Mouse (Mus musculus): ENCODE data around the gene Tmem218. TPM values are rescaled to one million over a fixed set of nuclear protein-coding genes. Genes with fewer than 3 reads are reported as not detected.

Tmem218 gene
- 11.0 and 13.9 TPM in 2 replicates for polyA plus RNA-seq (2014; fragmentation: Nextera tagmentation; extraction: Ambion mirVana)

GRCm38 (mm10) chr9:37207929-37208411 lies at the start of gene Tmem218:
Gene Tmem218 (plus strand): TSS chr9:37208223.
- Histone ChIP-seq H3K4me1 (ENCODE audit: control insufficient read depth, insufficient read depth, low read length) (peaks cover 9% of the 10 kb centered on the region; the same call in 1 of the 2 replicates), H3K4me3 (ENCODE audit: low read depth, low read length) (peak within 1 kb of the TSS; percentile 63), H3K36me3 (ENCODE audit: control insufficient read depth, insufficient read depth, low read length) (no peaks in the 10 kb centered on the region), H3K9me3 (replicated peaks; ENCODE audit: control insufficient read depth, low read length) (no peaks in the 10 kb centered on the region), H3K4me2 (ENCODE audit: low read length) (peak within 1 kb of the TSS; percentile 73), H3K27ac (ENCODE audit: low read depth, low read length) (peak within 1 kb of the TSS; percentile 70), H3K9ac (ENCODE audit: low read length) (peak within 1 kb of the TSS; percentile 75), H3K27me3 (replicated peaks; ENCODE audit: control insufficient read depth, insufficient read depth, low read length) (no peaks in the 10 kb centered on the region)
- under 1% methylated on average over 21 of the region's 21 CpGs for whole genome bisulfite sequencing
- ATAC-seq (peak; percentile 100), DNase-seq (ENCODE audit: low spot score) (peak; percentile 100)

- Histone ChIP-seq H3K36me3 (ENCODE audit: control insufficient read depth, insufficient read depth, low read length) (no peaks in the 10 kb centered on the region), H3K27me3 (replicated peaks; ENCODE audit: control insufficient read depth, insufficient read depth, low read length) (no peaks in the 10 kb centered on the region), H3K4me2 (ENCODE audit: low read length) (no peak overlapping the region), H3K27ac (ENCODE audit: low read depth, low read length) (no peak overlapping the region), H3K9me3 (replicated peaks; ENCODE audit: control insufficient read depth, low read length) (no peaks in the 10 kb centered on the region), H3K9ac (ENCODE audit: low read length) (no peak overlapping the region), H3K4me1 (ENCODE audit: control insufficient read depth, insufficient read depth, low read length) (no peaks in the 10 kb centered on the region), H3K4me3 (ENCODE audit: low read depth, low read length) (no peak overlapping the region)
- no peak for ATAC-seq
- no peak for DNase-seq (ENCODE audit: low spot score)
- 88% methylated on average over 2 of the region's 2 CpGs for WGBS
Observed at GRCm38 (mm10) chr9:37160686-37161085, 47.3 kb upstream of the Tmem218 start.

GRCm38 (mm10) chr9:37166899-37167298 lies 41.1 kb upstream of the Tmem218 start:
- H3K4me3 ChIP-seq (ENCODE audit: low read depth, low read length) = no peak overlapping the region
- H3K4me1 ChIP-seq (ENCODE audit: control insufficient read depth, insufficient read depth, low read length) = no peaks in the 10 kb centered on the region
- H3K36me3 ChIP-seq (ENCODE audit: control insufficient read depth, insufficient read depth, low read length) = no peaks in the 10 kb centered on the region
- no peak for DNase-seq (ENCODE audit: low spot score)
- no peaks in the 10 kb centered on the region for H3K9me3 ChIP-seq (replicated peaks; ENCODE audit: control insufficient read depth, low read length)
- WGBS = 64% methylated on average over 2 of the region's 2 CpGs
- ATAC-seq = no peak
- no peak overlapping the region for H3K27ac ChIP-seq (ENCODE audit: low read depth, low read length)
- no peaks in the 10 kb centered on the region for H3K27me3 ChIP-seq (replicated peaks; ENCODE audit: control insufficient read depth, insufficient read depth, low read length)
- no peak overlapping the region for H3K9ac ChIP-seq (ENCODE audit: low read length)
- no peak overlapping the region for H3K4me2 ChIP-seq (ENCODE audit: low read length)

- no peaks in the 10 kb centered on the region for H3K36me3 ChIP-seq (ENCODE audit: control insufficient read depth, insufficient read depth, low read length)
- H3K9me3 ChIP-seq (replicated peaks; ENCODE audit: control insufficient read depth, low read length) = no peaks in the 10 kb centered on the region
- no peak overlapping the region for H3K9ac ChIP-seq (ENCODE audit: low read length)
- no peak overlapping the region for H3K27ac ChIP-seq (ENCODE audit: low read depth, low read length)
- H3K4me1 ChIP-seq (ENCODE audit: control insufficient read depth, insufficient read depth, low read length) = peaks cover 15% of the 10 kb centered on the region
- H3K4me2 ChIP-seq (ENCODE audit: low read length) = no peak overlapping the region
- no peak overlapping the region for H3K4me3 ChIP-seq (ENCODE audit: low read depth, low read length)
- H3K27me3 ChIP-seq (replicated peaks; ENCODE audit: control insufficient read depth, insufficient read depth, low read length) = no peaks in the 10 kb centered on the region
- WGBS = 63% methylated on average over 5 of the region's 5 CpGs
- ATAC-seq = no peak
- DNase-seq (ENCODE audit: low spot score) = no peak
Observed at GRCm38 (mm10) chr9:37173376-37173775, 34.6 kb upstream of the Tmem218 start.

- ATAC-seq (peak; percentile 14; the same call in 1 of the 2 replicates), DNase-seq (ENCODE audit: low spot score) (peak; percentile 65)
- Histone ChIP-seq H3K4me3 (ENCODE audit: low read depth, low read length) (no peak overlapping the region), H3K9ac (ENCODE audit: low read length) (no peak overlapping the region), H3K9me3 (replicated peaks; ENCODE audit: control insufficient read depth, low read length) (no peaks in the 10 kb centered on the region), H3K36me3 (ENCODE audit: control insufficient read depth, insufficient read depth, low read length) (no peaks in the 10 kb centered on the region), H3K27ac (ENCODE audit: low read depth, low read length) (no peak overlapping the region), H3K4me1 (ENCODE audit: control insufficient read depth, insufficient read depth, low read length) (peaks cover 26% of the 10 kb centered on the region), H3K4me2 (ENCODE audit: low read length) (no peak overlapping the region), H3K27me3 (replicated peaks; ENCODE audit: control insufficient read depth, insufficient read depth, low read length) (no peaks in the 10 kb centered on the region)
- 53% methylated on average over 3 of the region's 3 CpGs for WGBS
Observed at GRCm38 (mm10) chr9:37176002-37176401, 32.0 kb upstream of the Tmem218 start.

- no peaks in the 10 kb centered on the region for H3K9me3 ChIP-seq (replicated peaks; ENCODE audit: control insufficient read depth, low read length)
- WGBS = 1% methylated on average over 5 of the region's 5 CpGs
- H3K36me3 ChIP-seq (ENCODE audit: control insufficient read depth, insufficient read depth, low read length) = no peaks in the 10 kb centered on the region
- DNase-seq (ENCODE audit: low spot score) (peak; percentile 90), ATAC-seq (peak; percentile 83)
- peaks cover 33% of the 10 kb centered on the region for H3K4me1 ChIP-seq (ENCODE audit: control insufficient read depth, insufficient read depth, low read length)
- H3K27me3 ChIP-seq (replicated peaks; ENCODE audit: control insufficient read depth, insufficient read depth, low read length) = no peaks in the 10 kb centered on the region
- no peak overlapping the region for H3K4me3 ChIP-seq (ENCODE audit: low read depth, low read length)
- H3K9ac ChIP-seq (ENCODE audit: low read length) = no peak overlapping the region
- peak overlapping the region; percentile 20 for H3K4me2 ChIP-seq (ENCODE audit: low read length)
- H3K27ac ChIP-seq (ENCODE audit: low read depth, low read length) = peak overlapping the region; percentile 10; the same call in 1 of the 2 replicates
Observed at GRCm38 (mm10) chr9:37177107-37177506, 30.9 kb upstream of the Tmem218 start.

- Histone ChIP-seq H3K36me3 (ENCODE audit: control insufficient read depth, insufficient read depth, low read length) (no peaks in the 10 kb centered on the region), H3K9ac (ENCODE audit: low read length) (no peak overlapping the region), H3K27ac (ENCODE audit: low read depth, low read length) (peak overlapping the region; percentile 10), H3K27me3 (replicated peaks; ENCODE audit: control insufficient read depth, insufficient read depth, low read length) (no peaks in the 10 kb centered on the region), H3K9me3 (replicated peaks; ENCODE audit: control insufficient read depth, low read length) (no peaks in the 10 kb centered on the region), H3K4me2 (ENCODE audit: low read length) (peak overlapping the region; percentile 20), H3K4me1 (ENCODE audit: control insufficient read depth, insufficient read depth, low read length) (peaks cover 33% of the 10 kb centered on the region), H3K4me3 (ENCODE audit: low read depth, low read length) (no peak overlapping the region)
- DNase-seq (ENCODE audit: low spot score) (peak; percentile 59), ATAC-seq (peak; percentile 47)
- WGBS = 27% methylated on average over 8 of the region's 8 CpGs
Observed at GRCm38 (mm10) chr9:37177551-37177950, 30.5 kb upstream of the Tmem218 start.

- no peak overlapping the region for H3K4me3 ChIP-seq (ENCODE audit: low read depth, low read length)
- no peak overlapping the region for H3K4me2 ChIP-seq (ENCODE audit: low read length)
- H3K27ac ChIP-seq (ENCODE audit: low read depth, low read length) = peak overlapping the region; percentile 36; the same call in 1 of the 2 replicates
- ATAC-seq = peak; percentile 59
- 4% methylated on average over 4 of the region's 4 CpGs for WGBS
- H3K27me3 ChIP-seq (replicated peaks; ENCODE audit: control insufficient read depth, insufficient read depth, low read length) = no peaks in the 10 kb centered on the region
- H3K9ac ChIP-seq (ENCODE audit: low read length) = no peak overlapping the region
- peaks cover 33% of the 10 kb centered on the region for H3K4me1 ChIP-seq (ENCODE audit: control insufficient read depth, insufficient read depth, low read length)
- H3K9me3 ChIP-seq (replicated peaks; ENCODE audit: control insufficient read depth, low read length) = no peaks in the 10 kb centered on the region
- DNase-seq (ENCODE audit: low spot score) = peak; percentile 88
- H3K36me3 ChIP-seq (ENCODE audit: control insufficient read depth, insufficient read depth, low read length) = no peaks in the 10 kb centered on the region
Observed at GRCm38 (mm10) chr9:37178911-37179310, 29.1 kb upstream of the Tmem218 start.

- Histone ChIP-seq H3K4me1 (ENCODE audit: control insufficient read depth, insufficient read depth, low read length) (peaks cover 33% of the 10 kb centered on the region), H3K27me3 (replicated peaks; ENCODE audit: control insufficient read depth, insufficient read depth, low read length) (no peaks in the 10 kb centered on the region), H3K9ac (ENCODE audit: low read length) (no peak overlapping the region; the same call in 1 of the 2 replicates), H3K36me3 (ENCODE audit: control insufficient read depth, insufficient read depth, low read length) (no peaks in the 10 kb centered on the region), H3K4me2 (ENCODE audit: low read length) (no peak overlapping the region), H3K4me3 (ENCODE audit: low read depth, low read length) (no peak overlapping the region), H3K9me3 (replicated peaks; ENCODE audit: control insufficient read depth, low read length) (no peaks in the 10 kb centered on the region), H3K27ac (ENCODE audit: low read depth, low read length) (peak overlapping the region; percentile 36; the same call in 1 of the 2 replicates)
- ATAC-seq (no peak), DNase-seq (ENCODE audit: low spot score) (no peak)
- WGBS = 88% methylated on average over 4 of the region's 4 CpGs
Observed at GRCm38 (mm10) chr9:37179596-37179995, 28.4 kb upstream of the Tmem218 start.
